Mouse (Mus musculus): ENCODE results near the gene Rfpl4. TPM values are rescaled to one million over a fixed set of nuclear protein-coding genes. Genes with fewer than 3 reads are reported as not detected.
"Not testable (repeated sequence)": the region's sequence is repeated elsewhere in the genome, so short reads cannot be mapped to it uniquely, and the experiment has no call there.

Rfpl4 gene
- polyA plus RNA-seq, 1 experiment from 2014 or later = 0.18 TPM

- H3K4me2 ChIP-seq (replicated peaks) = peak overlapping the region; percentile 73
- peak; percentile 57 for ATAC-seq (ENCODE audit: low FRiP score, low read depth)
- H3K9me3 ChIP-seq; H3K27ac ChIP-seq; H3K27me3 ChIP-seq (replicated peaks): not testable (repeated sequence)
- H3K36me3 ChIP-seq = peaks cover 51% of the 10 kb centered on the region
- H3K4me3 ChIP-seq = peak overlapping the region; percentile 98
- H3K4me1 ChIP-seq = peaks cover 13% of the 10 kb centered on the region
- H3K9ac ChIP-seq = peak overlapping the region; percentile 98; the same call in 1 of the 2 replicates
- WGBS = 51% methylated on average over 9 of the region's 13 CpGs
Measured at GRCm38 (mm10) chr7:5079365-5080009, 37.3 kb downstream of the Rfpl4 start.

DNA sequence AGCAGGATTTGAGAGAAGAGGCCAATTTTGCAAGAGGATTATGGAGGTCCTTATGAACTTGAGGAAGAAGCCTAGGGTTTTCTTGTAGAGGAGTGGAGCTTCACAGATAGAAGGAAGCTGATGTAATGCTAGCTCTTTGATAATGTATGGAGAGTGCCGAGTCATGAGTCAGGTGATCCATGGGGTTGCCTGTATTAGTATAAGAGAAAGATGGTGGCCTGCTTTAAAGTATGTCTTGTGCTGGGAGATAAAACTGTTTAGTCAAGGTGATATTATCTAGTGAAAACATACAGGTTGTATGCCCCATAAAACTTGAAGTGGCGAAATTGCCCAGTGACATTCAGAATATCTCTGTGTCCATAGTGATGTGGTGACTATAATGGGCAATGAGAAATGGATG lies 39.8 kb downstream of the Rfpl4 start:
- H3K4me3 ChIP-seq = no peak overlapping the region
- no peaks in the 10 kb centered on the region for H3K27me3 ChIP-seq (replicated peaks)
- no peak for ATAC-seq (ENCODE audit: low FRiP score, low read depth)
- H3K4me2 ChIP-seq (replicated peaks) = no peak overlapping the region
- peaks cover 70% of the 10 kb centered on the region for H3K36me3 ChIP-seq
- 93% methylated on average over 2 of the region's 2 CpGs for WGBS
- no peaks in the 10 kb centered on the region for H3K9me3 ChIP-seq
- peaks cover 12% of the 10 kb centered on the region for H3K4me1 ChIP-seq
- H3K27ac ChIP-seq = no peak overlapping the region
- H3K9ac ChIP-seq = no peak overlapping the region

DNA sequence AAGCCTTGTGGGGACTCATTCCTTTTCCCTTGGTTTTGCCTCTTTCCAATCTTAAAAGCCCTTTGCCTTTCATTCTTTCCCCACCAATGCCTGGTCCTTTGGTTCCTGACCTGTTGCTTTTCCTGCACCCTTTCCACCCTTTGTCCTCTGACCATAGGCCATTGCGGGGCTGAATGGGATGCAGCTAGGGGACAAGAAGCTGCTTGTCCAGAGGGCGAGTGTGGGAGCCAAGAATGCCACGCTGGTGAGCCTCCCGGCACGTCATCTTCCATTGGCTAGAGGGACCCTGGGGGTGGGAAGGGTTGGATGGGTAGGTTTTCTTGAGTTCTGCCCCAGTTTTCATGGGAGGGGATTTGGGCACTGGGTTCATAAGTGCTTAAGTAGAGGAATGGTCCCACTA lies 41.8 kb downstream of the Rfpl4 start:
- Histone ChIP-seq H3K9ac (no peak overlapping the region), H3K4me2 (replicated peaks) (no peak overlapping the region), H3K9me3 (no peaks in the 10 kb centered on the region), H3K27ac (no peak overlapping the region), H3K4me1 (no peaks in the 10 kb centered on the region), H3K4me3 (no peak overlapping the region), H3K27me3 (replicated peaks) (no peaks in the 10 kb centered on the region), H3K36me3 (peaks cover 88% of the 10 kb centered on the region)
- 95% methylated on average over 5 of the region's 5 CpGs for WGBS
- ATAC-seq (ENCODE audit: low FRiP score, low read depth) = no peak

DNA sequence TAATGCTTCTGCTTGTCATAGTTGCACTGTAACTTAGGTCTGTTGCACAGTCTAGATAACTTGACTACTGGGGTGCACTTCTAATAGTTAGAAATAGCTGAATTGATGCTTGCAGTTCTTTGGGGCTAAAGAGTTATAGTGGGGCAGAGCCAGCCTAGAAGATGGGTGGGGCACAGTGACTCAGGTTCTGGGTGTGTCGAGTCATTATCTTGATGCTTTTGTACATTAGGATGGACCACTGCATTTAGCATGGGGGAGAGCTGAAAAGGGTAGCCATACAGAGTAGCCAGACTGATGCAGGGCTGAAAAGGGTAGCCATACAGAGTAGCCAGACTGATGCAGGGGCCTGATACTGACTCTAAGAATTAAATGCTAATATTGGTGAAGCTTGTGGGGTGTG lies 43.2 kb downstream of the Rfpl4 start:
- Histone ChIP-seq H3K4me3 (no peak overlapping the region), H3K4me1 (no peaks in the 10 kb centered on the region), H3K9ac (no peak overlapping the region), H3K36me3 (peaks cover 95% of the 10 kb centered on the region), H3K9me3 (no peaks in the 10 kb centered on the region), H3K4me2 (replicated peaks) (no peak overlapping the region), H3K27ac (no peak overlapping the region), H3K27me3 (replicated peaks) (no peaks in the 10 kb centered on the region)
- no peak for ATAC-seq (ENCODE audit: low FRiP score, low read depth)
- WGBS = 90% methylated on average over 1 of the region's 1 CpGs

- ATAC-seq (ENCODE audit: low FRiP score, low read depth) = no peak
- WGBS = 95% methylated on average over 6 of the region's 6 CpGs
- H3K9ac ChIP-seq = no peak overlapping the region
- no peak overlapping the region for H3K27ac ChIP-seq
- peaks cover 26% of the 10 kb centered on the region for H3K4me1 ChIP-seq
- H3K27me3 ChIP-seq (replicated peaks) = no peaks in the 10 kb centered on the region
- H3K9me3 ChIP-seq = no peaks in the 10 kb centered on the region
- H3K4me3 ChIP-seq = no peak overlapping the region
- peaks cover 41% of the 10 kb centered on the region for H3K36me3 ChIP-seq
- H3K4me2 ChIP-seq (replicated peaks) = no peak overlapping the region
Measured at GRCm38 (mm10) chr7:5064886-5065285, 51.9 kb downstream of the Rfpl4 start.

- Histone ChIP-seq H3K27me3 (replicated peaks) (peaks cover 14% of the 10 kb centered on the region), H3K9me3 (no peaks in the 10 kb centered on the region), H3K4me1 (peaks cover 34% of the 10 kb centered on the region), H3K4me2 (replicated peaks) (peak overlapping the region; percentile 86), H3K4me3 (peak overlapping the region; percentile 70), H3K27ac (peak overlapping the region; percentile 96), H3K36me3 (peaks cover 17% of the 10 kb centered on the region), H3K9ac (peak overlapping the region; percentile 80)
- under 1% methylated on average over 48 of the region's 51 CpGs for WGBS
- peak; percentile 43 for ATAC-seq (ENCODE audit: low FRiP score, low read depth)
Measured at GRCm38 (mm10) chr7:5062360-5063001, 54.3 kb downstream of the Rfpl4 start.

GRCm38 (mm10) chr7:5061774-5062359 lies 54.9 kb downstream of the Rfpl4 start, which contains the start of gene U2af2:
Gene U2af2, plus strand, starts transcription at chr7:5062143.
- WGBS = under 1% methylated on average over 63 of the region's 65 CpGs
- ATAC-seq (ENCODE audit: low FRiP score, low read depth) = peak; percentile 85
- H3K27ac ChIP-seq = peak within 1 kb of the TSS; percentile 96

DNA sequence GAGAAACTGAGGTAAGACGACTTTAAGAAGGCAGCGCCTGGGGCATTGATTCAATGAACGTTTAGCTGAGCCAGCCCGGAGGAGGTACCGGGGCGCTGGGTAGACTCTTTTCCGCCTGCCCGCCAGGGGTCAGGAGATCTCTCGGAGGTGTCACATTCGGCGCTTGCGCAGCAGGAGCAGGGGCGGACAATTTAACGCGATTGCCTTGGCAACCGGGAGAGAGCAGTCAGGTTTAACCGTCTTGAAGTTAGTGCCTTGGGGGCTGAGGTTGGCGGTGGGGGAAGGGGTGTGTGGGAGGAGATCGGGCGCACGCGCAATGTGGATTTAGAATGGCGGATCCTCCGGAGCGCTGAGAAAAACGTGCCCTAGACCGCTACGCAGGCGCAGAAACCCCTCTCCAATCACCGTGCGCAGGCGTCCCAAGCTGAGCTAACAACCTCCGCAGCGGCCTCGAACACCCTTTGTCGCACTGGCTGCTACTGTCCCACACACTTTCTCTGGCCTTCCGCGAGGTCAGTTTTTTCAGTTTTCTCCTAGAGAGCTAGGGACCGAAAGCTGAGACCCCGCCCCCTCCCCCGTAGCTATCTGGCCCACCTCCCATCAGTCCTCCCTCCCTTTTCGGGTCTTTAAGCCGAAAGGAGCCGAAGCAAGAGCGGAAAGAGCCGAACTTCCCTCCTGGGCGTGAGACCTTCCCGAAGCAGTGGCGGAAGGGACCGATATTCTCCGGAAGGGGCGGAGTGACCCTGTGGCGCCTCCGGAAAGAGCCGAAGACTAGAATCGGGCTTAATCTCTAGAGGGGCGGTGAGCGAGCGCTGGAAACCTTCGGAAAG lies 55.6 kb downstream of the Rfpl4 start:
- ATAC-seq (ENCODE audit: low FRiP score, low read depth) = peak; percentile 91
- Histone ChIP-seq H3K4me3 (peak overlapping the region; percentile 70), H3K9ac (peak overlapping the region; percentile 80), H3K4me1 (peaks cover 41% of the 10 kb centered on the region), H3K27me3 (replicated peaks) (peaks cover 28% of the 10 kb centered on the region), H3K9me3 (no peaks in the 10 kb centered on the region), H3K4me2 (replicated peaks) (peak overlapping the region; percentile 86), H3K27ac (peak overlapping the region; percentile 96), H3K36me3 (peaks cover 4% of the 10 kb centered on the region; the same call in 1 of the 2 replicates)
- under 1% methylated on average over 60 of the region's 60 CpGs for WGBS

More at GRCm38 (mm10) chr7:5061774-5062359, 54.9 kb downstream of the Rfpl4 start, which contains the start of gene U2af2:
- Histone ChIP-seq H3K36me3 (peaks cover 11% of the 10 kb centered on the region), H3K27me3 (replicated peaks) (peaks cover 20% of the 10 kb centered on the region), H3K4me1 (peaks cover 36% of the 10 kb centered on the region), H3K4me2 (replicated peaks) (peak within 1 kb of the TSS; percentile 86), H3K9ac (peak within 1 kb of the TSS; percentile 80), H3K9me3 (no peaks in the 10 kb centered on the region), H3K4me3 (peak within 1 kb of the TSS; percentile 70)

GRCm38 (mm10) chr7:5060239-5060731 lies 56.5 kb downstream of the Rfpl4 start:
- 2% methylated on average over 27 of the region's 27 CpGs for WGBS
- no peak; the same call in 1 of the 2 replicates for ATAC-seq (ENCODE audit: low FRiP score, low read depth)
- H3K9me3 ChIP-seq = no peaks in the 10 kb centered on the region
- peaks cover 36% of the 10 kb centered on the region for H3K27me3 ChIP-seq (replicated peaks)
- H3K36me3 ChIP-seq = no peaks in the 10 kb centered on the region
- H3K4me3 ChIP-seq = peak overlapping the region; percentile 70
- peak overlapping the region; percentile 80 for H3K9ac ChIP-seq
- peak overlapping the region; percentile 86 for H3K4me2 ChIP-seq (replicated peaks)
- H3K27ac ChIP-seq = peak overlapping the region; percentile 96
- H3K4me1 ChIP-seq = peaks cover 34% of the 10 kb centered on the region
